Mouse (Mus musculus) hindbrain, embryonic 14.5 days (tissue): Measurements from ENCODE around the gene Yif1b. TPM values are rescaled to one million over a fixed set of nuclear protein-coding genes. Genes with fewer than 3 reads are reported as not detected.
"Not testable (repeated sequence)": the region's sequence is repeated elsewhere in the genome, so short reads cannot be mapped to it uniquely, and the experiment has no call there.

Experiments
- ATAC-seq: fragments of 200-750 bp; cut with Nextera tagmentation; 2 replicates; pipeline ENCODE4 v1.8.0; 2017; ENCODE audit warnings: moderate number of reproducible peaks, mild to moderate bottlenecking, moderate TSS enrichment, moderate library complexity; ENCODE audit not compliant: low FRiP score
- DNase-seq: peaks from one replicate; pipeline ENCODE4 v3.0.0-alpha.2; 2015; ENCODE audit warnings: low spot score
- H3K27ac ChIP-seq: fragments of 300-500 bp; sonication (generic); 2 replicates; pipeline ENCODE4 v1.5.1; 2014; ENCODE audit warnings: mild to moderate bottlenecking, moderate library complexity
- H3K27me3 ChIP-seq: fragments of 300-500 bp; sonication (generic); 2 replicates; pipeline ENCODE4 v1.6.1; 2014; ENCODE audit warnings: mild to moderate bottlenecking, low read length, mixed read lengths; ENCODE audit not compliant: control insufficient read depth, insufficient read depth
- H3K36me3 ChIP-seq: fragments of 300-500 bp; sonication (generic); replicated peaks from 2 replicates; pipeline ENCODE4 v1.6.1; 2014; ENCODE audit not compliant: control insufficient read depth, insufficient read depth
- H3K4me1 ChIP-seq: fragments of 300-500 bp; sonication (generic); replicated peaks from 2 replicates; pipeline ENCODE4 v1.6.1; 2014; ENCODE audit warnings: antibody characterized with exemption, low read length, mixed read lengths; ENCODE audit not compliant: control insufficient read depth, insufficient read depth
- H3K4me2 ChIP-seq: fragments of 300-500 bp; sonication (generic); replicated peaks from 2 replicates; pipeline ENCODE4 v1.6.1; 2014; ENCODE audit warnings: mild to moderate bottlenecking, moderate library complexity
- H3K4me3 ChIP-seq: fragments of 300-500 bp; sonication (generic); replicated peaks from 2 replicates; pipeline ENCODE4 v1.5.1; 2014; ENCODE audit warnings: mild to moderate bottlenecking, low read length
- H3K9ac ChIP-seq: fragments of 300-500 bp; sonication (generic); 2 replicates; pipeline ENCODE4 v1.6.1; 2014
- H3K9me3 ChIP-seq: fragments of 300-500 bp; sonication (generic); 2 replicates; pipeline ENCODE4 v1.6.1; 2016; ENCODE audit warnings: low read length; ENCODE audit not compliant: control insufficient read depth
- WGBS: fragments of 180-500 bp; shearing (Covaris S2); extraction: QIAGEN DNeasy Blood & Tissue Kit; methylation state at CpG from one replicate; pipeline ENCODE4 v1.1.7; 2014; 5-methylcytosine and 5-hydroxymethylcytosine counted together
- polyA plus RNA-seq: library from polyadenylated mRNA; unstranded; fragments of >200 nt; fragmentation: Nextera tagmentation; extraction: Ambion mirVana; gene quantifications from 2 replicates; pipeline ENCODE4 v1.2.1, GENCODE M21; 2014

The Yif1b gene
- polyA plus RNA-seq: 96.6 and 101 TPM in 2 replicates

DNA sequence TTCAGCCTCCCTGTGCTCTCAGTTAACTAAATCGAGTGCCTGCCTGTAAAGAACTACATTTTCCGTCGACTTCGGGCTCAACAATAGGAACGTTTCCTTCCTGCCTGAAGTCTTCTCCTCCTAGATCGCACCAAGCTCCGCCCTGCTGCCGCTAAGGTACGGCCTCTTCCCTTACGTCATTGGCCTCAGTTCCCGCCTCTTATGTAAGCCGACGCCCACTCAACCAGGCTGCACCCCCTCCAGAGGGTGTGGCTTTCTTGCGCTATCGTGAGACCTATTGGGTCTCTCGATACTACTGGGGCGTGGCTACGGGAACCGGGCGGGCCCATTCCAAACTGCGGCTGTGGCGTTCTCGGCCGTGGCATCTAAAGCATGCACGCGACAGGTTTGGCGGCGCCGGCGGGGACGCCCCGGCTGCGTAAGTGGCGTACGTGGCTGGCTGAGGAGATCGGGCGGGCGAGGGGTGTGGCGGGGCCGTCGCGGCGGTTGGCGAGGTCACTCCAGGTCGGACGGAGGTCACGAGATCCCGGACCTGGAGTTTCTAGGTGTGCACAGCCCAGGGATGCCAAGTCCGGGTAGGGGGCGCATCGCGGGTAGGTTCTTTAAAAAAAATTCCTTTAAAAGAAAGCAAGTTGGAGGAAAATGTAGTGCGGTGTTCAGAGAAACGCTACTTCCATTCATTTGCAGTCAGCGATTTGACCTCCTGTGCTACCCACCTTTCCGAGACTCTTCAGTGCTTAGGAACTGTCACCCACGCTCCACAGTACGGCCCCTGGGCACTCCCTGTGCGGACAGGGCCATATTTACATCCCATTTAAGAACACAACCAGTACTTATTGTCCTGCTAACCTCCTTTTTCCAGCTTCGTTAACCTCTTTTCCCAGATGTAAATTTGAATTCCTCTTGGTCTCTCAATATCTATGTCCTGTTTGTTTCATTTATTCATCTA lies at the start of gene Yif1b:
Yif1b (plus strand) TSS at position 311 of the 949 bp plus-strand sequence.
- peak; percentile 98 for ATAC-seq
- Histone ChIP-seq H3K4me1 (peaks cover 6% of the 10 kb centered on the region; the same call in 1 of the 2 replicates), H3K36me3 (no peaks in the 10 kb centered on the region), H3K9ac (peak within 1 kb of the TSS; percentile 66), H3K27ac (peak within 1 kb of the TSS; percentile 92), H3K27me3 (peaks cover 7% of the 10 kb centered on the region), H3K4me3 (peak within 1 kb of the TSS; percentile 57), H3K4me2 (peak within 1 kb of the TSS; percentile 76), H3K9me3 (no peaks in the 10 kb centered on the region)
- WGBS: under 1% methylated on average over 60 of the region's 60 CpGs
- DNase-seq: peak; percentile 98

- not testable (repeated sequence) for DNase-seq, H3K27ac ChIP-seq, H3K9me3 ChIP-seq, H3K4me3 ChIP-seq, H3K4me1 ChIP-seq, H3K36me3 ChIP-seq, ATAC-seq, H3K27me3 ChIP-seq, H3K9ac ChIP-seq, H3K4me2 ChIP-seq
- 100% methylated on average over 1 of the region's 1 CpGs for WGBS
Observed at GRCm38 (mm10) chr7:29194230-29194629, 43.9 kb upstream of the Yif1b start.

GRCm38 (mm10) chr7:29202577-29202976 lies 35.6 kb upstream of the Yif1b start:
- no peak for ATAC-seq
- Histone ChIP-seq H3K27me3 (no peaks in the 10 kb centered on the region), H3K4me2 (no peak overlapping the region), H3K27ac (no peak overlapping the region), H3K4me1 (no peaks in the 10 kb centered on the region), H3K4me3 (no peak overlapping the region), H3K9me3 (no peaks in the 10 kb centered on the region), H3K36me3 (no peaks in the 10 kb centered on the region), H3K9ac (no peak overlapping the region)
- DNase-seq: no peak
- 88% methylated on average over 6 of the region's 6 CpGs for WGBS

DNA sequence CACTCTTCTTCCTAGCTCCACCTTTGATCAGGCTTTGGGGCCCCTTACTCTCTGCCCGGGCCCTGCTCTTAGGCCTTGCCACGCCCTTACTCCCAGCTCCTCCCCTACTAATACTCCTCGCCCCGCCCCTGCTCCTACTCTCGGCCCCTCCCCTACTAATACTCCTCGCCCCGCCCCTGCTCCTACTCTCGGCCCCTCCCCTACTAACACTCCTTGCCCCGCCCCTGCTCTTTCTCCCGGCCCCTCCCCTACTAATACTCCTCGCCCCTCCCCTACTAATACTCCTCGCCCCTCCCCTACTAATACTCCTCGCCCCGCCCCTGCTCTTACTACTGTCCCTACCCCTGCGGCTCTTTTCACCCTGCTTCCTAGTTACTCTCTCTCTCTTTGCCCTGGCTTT lies 27.1 kb upstream of the Yif1b start:
- not testable (repeated sequence) for H3K27ac ChIP-seq, DNase-seq, H3K9ac ChIP-seq, H3K4me1 ChIP-seq, H3K36me3 ChIP-seq, H3K9me3 ChIP-seq
- ATAC-seq: 0 out of 2 replicates have a peak, but pooled peaks have one; percentile 13
- WGBS: 34% methylated on average over 15 of the region's 15 CpGs
- H3K4me2 ChIP-seq: peak overlapping the region; percentile 48
- H3K4me3 ChIP-seq: peak overlapping the region; percentile 30; the same call in 1 of the 2 replicates
- H3K27me3 ChIP-seq: peaks cover 10% of the 10 kb centered on the region; the same call in 1 of the 2 replicates

- H3K9ac ChIP-seq: 0 out of 2 replicates have a peak overlapping the region, but pooled peaks have one; percentile 26
Observed at GRCm38 (mm10) chr7:29211415-29212198, 26.5 kb upstream of the Yif1b start.

GRCm38 (mm10) chr7:29212199-29212765 lies 25.8 kb upstream of the Yif1b start:
- Histone ChIP-seq H3K9ac (no peak overlapping the region), H3K27ac (no peak overlapping the region), H3K4me3 (no peak overlapping the region), H3K36me3 (no peaks in the 10 kb centered on the region), H3K27me3 (peaks cover 10% of the 10 kb centered on the region; the same call in 1 of the 2 replicates), H3K4me1 (0 out of 2 replicates have a peak, but pooled peaks cover 7% of the 10 kb centered on the region), H3K9me3 (no peaks in the 10 kb centered on the region), H3K4me2 (peak overlapping the region; percentile 53)
- ATAC-seq (no peak), DNase-seq (no peak)
- 14% methylated on average over 26 of the region's 26 CpGs for WGBS

More at GRCm38 (mm10) chr7:29211415-29212198, 26.5 kb upstream of the Yif1b start:
- Histone ChIP-seq H3K36me3 (no peaks in the 10 kb centered on the region), H3K27me3 (peaks cover 10% of the 10 kb centered on the region; the same call in 1 of the 2 replicates), H3K4me2 (peak overlapping the region; percentile 48), H3K27ac (no peak overlapping the region), H3K4me1 (0 out of 2 replicates have a peak, but pooled peaks cover 7% of the 10 kb centered on the region), H3K9me3 (no peaks in the 10 kb centered on the region), H3K4me3 (peak overlapping the region; percentile 30)
- 5% methylated on average over 34 of the region's 34 CpGs for whole genome bisulfite sequencing
- peak; percentile 41; the same call in 1 of the 2 replicates for ATAC-seq
- peak; percentile 55 for DNase-seq

GRCm38 (mm10) chr7:29212775-29213560 lies 25.2 kb upstream of the Yif1b start:
- Histone ChIP-seq H3K9ac (peak overlapping the region; percentile 11; the same call in 1 of the 2 replicates), H3K4me3 (peak overlapping the region; percentile 18), H3K27me3 (peaks cover 10% of the 10 kb centered on the region; the same call in 1 of the 2 replicates), H3K4me2 (peak overlapping the region; percentile 53)
- not testable (repeated sequence) for DNase-seq, ATAC-seq, H3K36me3 ChIP-seq, H3K9me3 ChIP-seq, H3K27ac ChIP-seq, H3K4me1 ChIP-seq
- 18% methylated on average over 40 of the region's 40 CpGs for WGBS

GRCm38 (mm10) chr7:29213675-29214082 lies 24.4 kb upstream of the Yif1b start, which contains the start of gene Catsperg1:
Gene Catsperg1, minus strand, starts transcription at chr7:29214035.
- Histone ChIP-seq H3K36me3 (no peaks in the 10 kb centered on the region), H3K9me3 (no peaks in the 10 kb centered on the region), H3K9ac (peak within 1 kb of the TSS; percentile 11; the same call in 1 of the 2 replicates), H3K4me1 (0 out of 2 replicates have a peak, but pooled peaks cover 7% of the 10 kb centered on the region), H3K4me3 (peak within 1 kb of the TSS; percentile 18), H3K4me2 (peak within 1 kb of the TSS; percentile 53), H3K27me3 (peaks cover 10% of the 10 kb centered on the region; the same call in 1 of the 2 replicates), H3K27ac (no peak within 1 kb of the TSS)
- ATAC-seq (peak; percentile 82), DNase-seq (peak; percentile 60)
- WGBS: 2% methylated on average over 20 of the region's 20 CpGs
